Mouse (Mus musculus): Measurements from ENCODE around the gene Coro1c.

- TF ChIP-seq CTCF (IDR thresholded peaks at IDR 0.05) (no peak), EP300 (IDR thresholded peaks at IDR 0.05) (no peak)
Observed at GRCm38 (mm10) chr5:113870393-113871040, 38.0 kb downstream of the Coro1c start.

Measured in lung, postnatal 0 days (tissue).